Mouse (Mus musculus) mature B cell (primary cell): Measurements from ENCODE around the gene Ino80e.

ENCODE experiments used
- in situ Hi-C: fragments of 300-500 bp; cut with MboI; formaldehyde crosslinking; loops from 2 replicates; pipeline ENCODE4 v1.14.3; 2019

Ino80e gene

DNA sequence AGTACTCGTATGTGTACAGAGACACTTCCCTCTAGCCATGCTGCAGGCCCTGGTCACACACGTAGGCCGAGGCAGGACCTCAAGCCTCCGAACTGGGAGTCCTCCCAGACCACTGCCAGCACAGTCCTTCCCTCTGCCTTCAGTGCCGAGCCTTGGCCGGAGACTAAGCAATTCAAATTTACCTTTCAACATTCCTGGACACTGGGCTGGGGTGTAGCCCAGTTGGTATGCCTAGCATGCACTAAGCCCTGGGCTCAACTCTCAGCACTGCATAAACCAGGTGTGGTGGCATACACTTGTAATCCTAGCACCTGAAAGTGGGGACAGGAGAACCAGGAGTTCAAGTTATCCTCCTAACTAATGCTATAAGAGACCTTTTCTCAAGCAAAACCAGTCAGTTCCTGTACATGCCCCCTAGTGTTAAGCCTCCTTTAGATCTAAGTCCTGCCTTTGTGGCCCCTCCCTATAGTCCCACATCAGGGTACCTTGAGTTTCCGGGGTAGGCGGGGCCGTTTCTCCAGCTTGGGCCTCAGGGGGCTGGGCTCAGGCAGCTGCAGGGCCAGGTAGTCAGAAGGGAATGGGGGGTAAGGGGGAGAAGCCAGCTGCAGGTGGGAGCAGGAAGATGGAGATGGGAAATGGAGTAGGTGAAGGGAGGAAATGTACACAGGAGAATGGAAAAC, 5.3 kb downstream of the Ino80e start:
- in situ Hi-C loops: no loop called here

DNA sequence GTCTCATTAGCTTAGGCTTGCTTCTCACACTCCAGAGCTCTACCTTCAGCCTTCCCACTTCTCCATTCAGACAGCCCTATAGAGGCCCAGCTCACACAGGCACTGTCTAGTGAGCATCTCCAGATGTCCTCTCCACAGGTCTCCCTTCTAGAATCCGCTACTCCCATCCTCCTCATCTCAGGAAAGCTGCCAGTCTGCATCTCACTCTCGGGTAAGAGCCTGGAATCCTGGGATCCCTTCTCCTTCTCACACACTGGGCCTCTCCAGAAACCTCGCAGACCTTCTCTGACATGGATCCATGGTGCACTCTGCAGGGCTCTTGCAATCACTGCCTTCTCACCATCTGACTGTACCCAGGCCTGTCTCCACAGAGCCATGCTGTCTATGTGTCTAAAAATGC, 6.5 kb downstream of the Ino80e start:
- in situ Hi-C loops: no loop called here

DNA sequence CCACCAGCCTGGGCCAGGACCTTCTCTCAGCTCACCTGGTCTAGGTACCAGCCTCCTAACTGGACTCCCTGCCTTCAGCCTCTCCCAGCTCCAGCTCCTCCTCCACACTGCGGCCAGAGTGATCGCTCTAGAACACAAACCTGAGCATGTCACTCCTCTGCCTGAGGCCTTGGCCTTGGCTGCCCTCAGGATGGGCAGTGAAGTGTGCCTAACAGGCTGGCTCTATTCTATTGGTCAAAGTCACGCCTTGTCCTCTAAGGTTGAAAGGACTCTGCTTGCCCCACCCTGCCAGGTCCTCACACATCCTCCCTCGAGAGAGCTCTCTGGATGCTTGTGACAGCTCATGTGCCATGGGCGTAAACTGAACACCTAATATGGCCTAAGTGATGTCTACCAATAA, 8.7 kb downstream of the Ino80e start:
- in situ Hi-C loops: no loop called here

DNA sequence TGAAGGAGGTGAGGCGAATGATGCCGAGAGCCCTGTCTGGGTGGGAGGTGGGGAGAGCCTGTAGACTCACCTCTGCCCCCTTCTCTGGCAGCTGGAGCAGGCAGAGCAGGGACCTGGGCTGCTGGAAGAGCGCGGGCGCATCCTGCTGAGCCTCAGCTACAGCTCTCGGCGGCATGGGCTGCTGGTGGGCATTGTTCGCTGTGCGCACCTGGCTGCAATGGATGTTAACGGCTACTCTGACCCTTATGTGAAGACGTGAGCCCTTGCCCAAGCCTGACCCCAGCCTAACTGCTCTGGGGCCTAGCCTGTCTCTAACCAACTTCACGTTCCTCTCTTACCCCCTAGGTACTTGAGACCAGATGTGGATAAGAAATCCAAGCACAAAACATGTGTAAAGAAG, 11.0 kb downstream of the Ino80e start:
- in situ Hi-C loops: no loop called here

DNA sequence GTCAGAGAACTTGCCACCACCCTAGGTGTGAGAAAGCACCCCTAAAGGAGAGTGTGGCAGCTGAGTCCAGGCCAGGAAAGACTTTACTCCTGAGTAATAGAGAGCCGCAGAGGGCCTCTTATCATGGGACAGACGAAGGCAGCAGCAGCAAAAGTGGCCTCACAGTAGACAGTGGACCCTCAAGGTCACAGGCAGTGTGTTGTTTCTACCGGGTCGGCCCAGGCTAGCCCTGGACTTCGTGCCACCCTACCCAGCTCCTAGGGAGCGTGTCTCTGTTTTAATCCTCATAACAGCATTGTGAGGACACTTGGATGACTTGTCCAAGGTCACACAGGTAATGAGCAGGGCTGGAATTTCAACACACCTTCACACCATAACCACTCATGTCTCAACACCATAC, 12.0 kb downstream of the Ino80e start:
- in situ Hi-C loops: no loop called here

DNA sequence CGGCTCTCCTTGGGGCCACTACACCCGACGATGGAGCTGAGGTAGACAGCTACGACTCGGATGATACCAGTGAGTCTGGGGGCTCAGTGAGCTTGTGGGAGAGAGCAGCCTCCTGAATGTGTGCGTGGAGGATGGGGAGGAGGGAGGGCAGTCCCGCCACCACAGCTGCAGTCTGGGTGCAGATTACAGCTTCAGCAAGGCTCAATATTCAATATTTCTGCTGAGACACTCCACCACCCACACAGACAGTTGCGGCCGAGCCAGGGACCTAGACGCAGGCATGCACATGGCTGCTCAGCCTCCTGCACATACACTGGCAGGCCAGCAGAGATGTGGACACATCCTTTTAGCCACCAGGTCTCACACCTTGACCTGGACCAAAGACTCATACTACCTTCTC, 13.4 kb downstream of the Ino80e start:
- in situ Hi-C loops: no loop called here

DNA sequence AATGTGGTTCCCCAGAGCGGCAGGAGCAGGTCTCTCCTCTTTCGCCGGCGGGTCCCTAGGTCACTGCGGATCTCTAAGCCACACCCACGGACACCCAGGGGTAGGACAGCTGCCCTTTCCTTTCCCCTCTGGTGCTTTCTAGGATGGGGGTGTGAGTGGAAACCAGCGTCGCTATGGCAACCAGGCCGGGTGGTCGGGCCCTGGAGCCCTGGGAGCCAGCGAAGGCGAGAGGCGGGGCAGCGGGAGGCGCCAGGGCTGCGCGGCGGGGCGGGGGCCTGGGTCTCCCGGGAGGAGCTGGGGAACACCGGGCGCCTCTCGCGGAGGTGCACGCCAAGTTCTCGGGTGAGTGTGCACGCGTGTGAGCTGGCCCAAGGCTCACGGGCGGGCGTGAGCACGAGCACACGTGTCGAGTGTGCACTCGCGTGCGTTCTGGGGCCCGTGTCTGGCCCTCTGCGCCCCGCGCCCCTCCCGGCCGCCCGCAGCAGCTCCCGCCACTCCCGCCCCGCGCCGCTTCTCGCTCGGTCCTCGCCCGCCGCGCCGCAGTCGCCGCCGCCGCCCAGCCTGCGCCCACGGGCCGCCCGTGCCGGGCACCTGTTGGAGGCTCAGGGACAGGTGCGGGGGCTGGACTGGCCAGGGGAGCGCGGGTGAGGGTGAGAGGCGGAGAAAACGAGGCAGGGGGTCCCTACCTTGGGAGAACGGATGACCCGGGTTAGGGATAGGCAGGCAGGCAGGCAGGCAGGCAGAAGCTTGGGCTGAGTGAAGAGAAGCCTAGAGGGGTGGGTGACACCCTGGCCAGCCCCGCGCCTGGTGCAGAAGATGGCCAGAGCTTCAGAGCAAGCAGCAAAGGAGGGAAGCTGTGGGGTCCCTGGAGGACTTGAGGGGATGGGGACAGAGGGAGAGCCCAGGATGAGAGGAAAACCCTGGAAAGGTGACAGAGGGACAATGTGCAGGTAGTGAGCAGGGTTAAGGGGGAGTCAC, 14.5 kb downstream of the Ino80e start:
- in situ Hi-C loops: no loop called here

DNA sequence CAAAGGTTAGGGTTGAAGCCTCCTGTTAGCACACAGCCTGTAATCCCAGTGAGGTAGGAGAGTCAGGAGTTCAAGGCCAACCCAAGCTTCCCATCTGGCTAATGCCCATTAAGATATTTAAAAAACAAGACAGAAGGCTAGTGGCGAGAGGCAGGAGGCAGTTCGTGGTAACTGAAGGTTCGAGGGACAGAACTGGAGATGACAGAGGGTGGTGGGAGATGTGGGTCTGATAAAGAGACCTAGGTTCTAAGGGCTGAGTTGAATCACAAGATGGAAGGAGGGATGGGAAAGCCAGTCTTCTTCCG, 15.1 kb downstream of the Ino80e start, which contains the start of gene Doc2a:
Gene Doc2a (plus strand): TSS at position 301 of the 305 bp plus-strand sequence.
- in situ Hi-C loops: no loop called here

DNA sequence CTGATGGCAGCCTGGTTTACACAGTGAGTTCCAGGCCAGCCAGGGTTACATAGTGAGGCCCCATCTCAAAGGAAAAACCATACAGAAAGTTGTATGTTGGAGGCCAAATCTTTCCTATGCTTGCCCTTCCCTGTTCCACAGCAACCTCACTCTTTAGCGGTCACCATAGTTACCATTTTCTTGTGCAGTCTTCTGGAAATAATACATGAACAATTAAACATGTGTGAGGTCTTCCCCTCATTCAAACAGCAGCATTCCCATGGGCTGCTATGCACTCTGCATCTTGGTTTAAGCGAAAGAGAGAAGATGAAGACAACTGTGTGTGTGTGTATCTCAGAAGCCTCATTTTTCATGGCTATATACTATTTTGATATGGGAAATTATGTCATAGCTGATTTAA, 16.7 kb downstream of the Ino80e start:
- in situ Hi-C loops: no loop called here

DNA sequence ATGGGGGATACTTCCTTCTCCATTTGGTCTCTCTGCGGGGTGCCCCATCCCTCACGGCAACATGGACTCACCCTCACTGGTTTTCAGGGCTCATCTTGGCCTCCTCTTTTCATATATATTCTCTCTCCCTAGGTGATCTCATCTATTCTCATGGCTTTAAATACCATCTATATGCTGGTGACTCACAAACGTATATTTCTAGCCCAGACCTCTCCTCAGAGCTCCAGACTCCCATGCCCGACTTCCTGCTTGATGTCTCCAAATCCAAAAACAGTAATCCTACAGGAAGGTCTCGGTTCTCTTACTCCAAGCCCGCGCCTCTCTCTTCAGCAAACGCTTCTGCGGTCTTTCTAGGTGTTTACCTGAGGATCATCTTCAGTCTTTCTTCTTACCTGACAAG, 18.9 kb downstream of the Ino80e start:
- in situ Hi-C loops: no loop called here

DNA sequence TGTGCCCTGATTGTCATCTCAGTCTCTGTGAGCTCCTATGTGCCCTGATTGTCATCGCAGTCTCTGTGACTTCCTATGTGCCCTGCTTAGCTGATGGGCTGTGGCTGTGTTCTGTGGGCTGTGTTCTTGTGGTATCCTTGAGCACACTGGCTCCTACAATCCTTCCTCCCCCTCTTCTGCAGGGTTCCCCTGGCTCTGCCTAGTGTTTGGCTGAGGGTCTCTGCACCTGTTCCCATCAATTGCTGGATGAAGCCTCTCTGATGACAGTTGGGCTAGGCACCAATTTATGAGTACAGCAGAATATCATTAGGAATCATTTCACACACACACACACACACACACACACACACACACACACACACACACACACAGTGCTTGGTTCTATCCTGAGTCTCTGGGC, 28.9 kb downstream of the Ino80e start:
- in situ Hi-C loops: loop anchor here (5.0 kb wide), 1 partner anchor 284 kb away; no protein-coding TSS in a partner anchor

DNA sequence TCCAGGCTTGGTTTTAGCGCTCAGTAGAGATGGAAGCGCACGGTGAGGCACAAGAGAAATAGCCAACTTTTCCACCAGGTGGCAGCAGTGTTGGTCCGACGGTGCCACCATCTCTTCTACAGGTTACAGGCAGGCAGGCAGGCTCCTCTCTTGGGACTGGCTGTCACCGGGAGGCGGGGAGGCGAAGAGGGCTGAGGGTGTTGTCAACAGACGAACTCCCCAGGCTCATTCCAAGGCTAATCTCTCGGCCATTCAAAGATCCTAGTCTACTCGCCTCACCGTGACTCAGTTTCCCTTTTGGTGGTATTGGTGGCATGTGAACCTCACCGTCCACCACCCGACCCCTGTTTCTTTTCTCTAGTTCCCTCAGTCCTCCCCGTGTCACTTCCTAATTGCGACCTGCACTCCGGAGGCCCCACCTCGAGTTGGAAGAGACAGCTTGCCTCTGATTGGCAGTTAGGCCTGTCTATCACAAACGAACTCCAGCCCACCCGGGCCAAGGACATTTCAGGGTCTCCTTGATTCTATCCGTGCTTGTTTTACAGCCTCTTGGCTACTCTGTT, 30.1 kb downstream of the Ino80e start:
- in situ Hi-C loops: loop anchor here (5.0 kb wide), 1 partner anchor 285 kb away; no protein-coding TSS in a partner anchor

DNA sequence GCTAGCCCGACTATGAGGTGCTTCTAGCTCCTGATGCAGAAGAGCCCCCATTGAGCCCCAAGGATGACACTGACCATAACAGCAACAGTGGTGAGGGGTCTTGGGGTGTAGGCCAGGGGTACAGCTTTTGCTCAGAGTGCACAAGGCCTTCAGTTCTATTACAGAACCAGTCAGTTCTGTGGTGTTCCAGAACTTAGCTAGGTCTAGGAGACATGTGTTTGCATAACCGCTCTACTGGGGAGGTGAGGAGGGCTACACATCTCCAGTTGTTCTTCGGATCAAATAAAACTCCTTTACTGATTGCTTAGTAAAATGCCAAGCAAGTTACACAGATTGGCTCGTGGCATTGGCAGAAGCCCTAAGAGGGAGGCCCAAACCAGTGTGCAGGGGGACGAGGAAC, 30.6 kb downstream of the Ino80e start, which contains the start of gene 4930451I11Rik:
Gene 4930451I11Rik (minus strand): TSS at position 101 of the 400 bp plus-strand sequence.
- in situ Hi-C loops: loop anchor here (5.0 kb wide), 1 partner anchor 286 kb away; no protein-coding TSS in a partner anchor

DNA sequence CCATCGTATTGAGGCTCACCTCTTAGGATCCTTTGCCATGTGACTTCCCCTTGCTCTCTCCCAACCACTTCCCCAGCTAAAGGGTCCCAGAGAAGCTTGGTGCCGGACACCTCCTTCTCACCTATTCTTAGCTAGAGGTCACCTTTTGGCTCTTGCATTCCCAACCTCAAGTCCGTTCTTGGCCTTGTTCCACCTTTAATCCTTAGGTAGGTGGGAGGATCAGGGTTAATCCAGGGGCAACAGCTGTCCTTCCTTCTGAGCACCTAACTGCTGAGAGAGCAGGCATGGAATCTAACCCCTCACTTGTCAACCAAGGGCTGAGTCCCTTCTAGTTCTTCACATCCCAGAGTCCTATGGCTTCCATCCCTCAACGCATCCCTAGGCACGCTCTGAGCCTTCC, 36.2 kb downstream of the Ino80e start:
- in situ Hi-C loops: no loop called here

DNA sequence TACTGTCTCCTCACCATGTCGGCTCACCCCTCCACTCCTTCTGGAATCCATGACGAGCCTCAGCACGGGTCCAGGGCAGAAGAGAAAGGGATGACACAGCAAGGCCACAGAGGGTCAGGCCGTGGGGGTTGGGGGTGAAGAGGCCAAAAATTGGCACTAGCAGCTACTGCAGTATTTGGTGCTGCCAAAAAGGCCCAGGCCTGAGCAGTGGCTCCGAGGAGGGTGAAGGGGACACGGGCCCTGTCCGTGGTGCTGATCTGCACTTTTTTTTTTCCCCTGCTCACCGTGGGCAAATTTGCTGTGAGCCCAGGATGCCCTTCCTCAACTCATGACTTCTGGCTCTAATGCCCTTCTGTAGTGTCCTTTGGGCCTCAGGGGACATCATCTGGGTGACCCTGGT, 36.8 kb downstream of the Ino80e start:
- in situ Hi-C loops: no loop called here

DNA sequence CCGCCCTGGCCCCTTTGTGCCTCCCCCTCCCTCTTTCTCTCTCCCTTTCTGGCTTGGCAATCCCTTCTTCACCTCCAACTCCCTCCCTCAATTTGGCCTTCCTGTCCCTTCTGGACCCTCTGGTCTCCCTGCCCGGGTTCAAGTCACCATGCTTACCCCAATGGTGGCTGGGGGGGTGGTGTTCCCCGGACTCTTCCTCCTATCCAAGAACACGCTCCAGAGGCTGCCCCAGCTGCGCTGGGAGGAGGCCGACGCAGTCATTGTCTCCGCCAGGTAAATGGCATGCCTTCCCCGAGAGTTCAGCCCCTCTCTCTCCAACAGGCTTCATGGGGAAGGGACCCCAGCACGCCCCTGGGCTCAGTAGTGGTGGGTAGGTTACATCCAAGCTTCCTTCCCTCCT, 38.2 kb downstream of the Ino80e start:
- in situ Hi-C loops: no loop called here

DNA sequence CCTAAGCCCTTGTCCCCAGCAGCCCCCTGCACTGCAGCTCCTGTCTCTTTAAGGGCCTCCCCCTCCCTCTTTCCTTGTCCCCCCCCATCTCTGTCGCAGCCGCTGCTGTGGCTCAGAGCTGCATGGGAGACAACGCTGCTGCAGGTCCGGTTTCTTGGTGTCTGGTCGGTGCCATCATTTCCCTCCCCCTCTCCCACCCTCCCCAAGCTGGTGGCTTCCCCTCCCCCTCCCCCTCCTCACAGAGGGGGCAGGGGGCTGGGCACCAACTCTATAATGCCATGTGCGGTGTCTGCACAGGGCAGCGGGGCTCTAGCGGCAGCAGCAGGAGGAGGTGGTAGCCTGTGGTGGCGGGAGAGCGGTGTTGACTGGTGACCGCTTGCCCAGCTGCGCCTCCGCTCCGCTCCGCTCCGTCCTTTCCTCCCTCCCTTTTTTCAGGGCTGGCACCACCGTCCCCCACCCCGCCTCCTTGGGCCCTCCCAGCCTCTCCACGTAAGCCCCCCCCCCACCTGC, 38.9 kb downstream of the Ino80e start:
- in situ Hi-C loops: no loop called here

DNA sequence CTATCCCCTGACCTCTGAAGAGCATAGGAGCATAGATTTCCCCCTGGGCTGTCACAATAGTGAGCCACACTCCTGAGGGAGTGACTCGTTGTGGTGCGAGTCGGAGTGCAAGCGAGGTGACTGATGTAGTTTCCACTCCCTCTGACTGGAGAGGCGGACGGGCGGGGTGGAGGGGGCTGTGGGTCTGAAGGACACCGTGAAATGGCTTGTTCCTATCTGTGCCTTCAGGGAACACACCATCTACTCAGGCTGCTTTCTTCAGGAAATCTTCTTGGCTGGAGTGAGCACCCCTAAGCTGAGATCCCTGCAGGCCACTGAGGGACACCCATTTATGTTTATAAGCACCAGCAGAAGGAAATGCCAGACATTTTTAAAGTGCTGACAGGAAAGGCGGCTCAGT, 39.4 kb downstream of the Ino80e start:
- in situ Hi-C loops: no loop called here

DNA sequence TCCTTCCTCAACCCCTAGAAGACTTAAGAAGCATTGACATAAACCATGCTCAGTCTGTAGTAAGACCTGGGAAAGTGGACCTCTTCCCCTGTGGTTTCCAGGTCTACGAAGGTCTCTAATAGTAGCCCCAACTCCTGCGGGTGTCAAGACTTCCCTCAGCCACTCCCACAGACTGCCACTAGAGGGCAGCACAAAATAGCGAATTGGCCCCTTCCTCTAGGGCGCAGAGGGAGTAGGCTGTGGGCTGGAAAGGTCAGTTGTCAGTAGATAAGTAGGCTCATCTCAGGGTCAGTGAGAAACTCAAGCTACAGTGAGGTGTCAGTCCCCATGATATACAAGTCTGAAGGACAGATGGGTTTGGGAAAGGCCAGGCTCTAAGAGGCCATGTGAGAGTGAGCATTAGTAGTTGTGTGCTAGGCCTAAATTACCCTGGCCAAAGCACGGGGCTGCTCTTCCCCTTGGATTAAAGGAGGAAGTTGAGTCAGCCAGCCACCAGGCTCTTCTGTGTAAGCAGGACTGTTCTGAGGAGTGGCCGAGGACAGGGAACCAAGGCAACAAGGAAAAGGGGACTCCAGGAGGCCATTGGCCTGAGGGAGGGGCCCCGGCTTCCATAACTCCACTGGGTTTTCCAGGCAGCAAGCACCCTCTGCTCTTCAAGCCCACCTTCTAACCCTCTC, 40.2 kb downstream of the Ino80e start:
- in situ Hi-C loops: no loop called here

DNA sequence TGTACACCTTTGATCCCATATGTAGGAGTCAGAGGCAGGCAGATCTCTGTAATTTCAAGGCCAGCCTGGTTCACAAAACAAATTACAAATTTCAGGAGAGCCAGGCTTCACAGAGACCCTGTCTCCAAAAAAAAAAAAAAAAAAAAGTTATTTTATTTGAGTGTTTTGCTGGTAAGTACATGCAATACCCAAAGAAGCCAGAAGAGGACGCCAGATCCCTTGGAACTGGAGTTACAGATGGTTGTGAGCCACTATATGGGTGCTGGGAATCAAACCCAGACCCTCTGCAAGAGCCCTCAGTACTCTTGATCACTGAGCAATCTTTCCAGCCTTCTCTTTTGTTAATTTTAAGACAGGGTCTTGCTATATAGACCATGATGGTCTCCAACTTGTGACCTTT, 43.4 kb downstream of the Ino80e start:
- in situ Hi-C loops: no loop called here

DNA sequence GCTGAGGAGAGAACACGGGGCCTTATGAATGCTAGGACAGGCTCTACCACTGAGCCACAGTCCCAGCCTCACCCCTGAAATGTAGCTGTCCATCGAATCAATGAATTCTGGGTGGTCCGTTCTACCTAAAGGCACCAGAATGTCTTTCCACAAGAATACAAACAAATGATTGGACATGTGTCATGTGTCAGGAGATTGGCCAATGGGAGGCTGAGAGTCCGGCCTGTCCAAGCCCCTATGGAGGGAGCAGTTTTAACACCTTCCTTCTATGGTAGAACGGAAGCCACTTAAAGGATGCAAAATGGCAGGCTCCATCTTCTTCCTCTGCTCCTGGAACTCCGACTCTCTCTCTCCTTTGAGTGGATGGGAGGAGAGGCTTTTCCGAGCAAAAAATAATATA, 44.6 kb downstream of the Ino80e start:
- in situ Hi-C loops: no loop called here

DNA sequence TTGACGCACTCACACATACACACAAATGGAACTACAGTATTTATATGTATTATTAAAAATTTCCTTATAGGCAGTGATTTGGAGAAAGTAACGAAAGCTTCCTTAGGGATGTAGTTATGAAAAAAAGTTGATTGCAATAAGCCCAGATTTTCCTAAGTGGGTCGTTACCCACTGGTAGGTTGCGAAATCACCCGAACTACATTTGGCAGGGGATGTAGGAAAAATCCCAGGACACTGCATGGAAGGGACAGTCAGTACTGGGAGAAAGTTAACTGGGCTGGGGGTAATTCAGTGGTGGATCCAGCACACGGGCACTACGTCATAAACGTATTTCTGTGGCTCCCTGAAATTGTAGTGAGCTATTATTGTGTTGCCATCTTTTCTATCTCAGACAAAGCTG, 45.7 kb downstream of the Ino80e start:
- in situ Hi-C loops: no loop called here
